Mouse (Mus musculus): ENCODE data around the gene Cox7b. TPM values are rescaled to one million over a fixed set of nuclear protein-coding genes. Genes with fewer than 3 reads are reported as not detected.
"Not testable (repeated sequence)": the region's sequence is repeated elsewhere in the genome, so short reads cannot be mapped to it uniquely, and the experiment has no call there.

The Cox7b gene
- polyA plus RNA-seq (2017; shearing (Covaris generic)): 100 to 1,000 TPM; 132 to 352 TPM

DNA sequence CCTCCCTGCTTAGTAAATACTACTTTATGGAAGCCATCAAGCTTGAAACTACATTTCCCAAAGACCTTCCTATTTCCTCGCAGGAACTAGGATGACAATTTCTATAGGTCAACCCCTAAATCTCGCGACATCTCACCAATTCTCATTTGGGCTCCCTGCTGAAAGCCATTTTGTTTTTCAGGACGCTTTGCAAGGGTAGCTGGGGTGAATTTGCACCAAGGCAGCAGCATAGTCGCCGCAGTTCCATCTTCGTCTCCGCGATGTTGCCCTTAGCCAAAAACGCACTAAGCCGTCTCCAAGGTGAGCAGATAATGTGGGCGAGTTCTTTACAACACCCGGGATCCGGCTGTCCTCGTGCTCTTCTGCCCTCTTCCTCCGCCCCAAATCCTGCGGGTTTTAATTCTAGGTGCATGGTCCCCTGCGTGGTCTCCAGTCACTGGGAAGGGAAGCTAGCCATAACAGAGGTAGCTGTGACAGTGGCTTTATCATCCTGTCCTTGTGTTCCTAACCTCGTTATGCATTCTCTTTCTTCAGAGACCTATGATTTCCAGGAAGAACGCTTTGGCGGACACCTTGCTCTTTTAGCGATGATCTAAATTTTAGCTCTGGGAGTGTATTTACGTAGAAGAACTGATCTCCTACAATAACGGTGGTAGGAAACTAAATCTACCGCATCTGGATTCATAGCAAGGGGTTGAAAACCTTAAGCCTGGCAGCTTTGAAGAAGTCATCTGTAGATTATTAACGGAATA is at the start of gene Cox7b:
Gene Cox7b (plus strand): TSS at position 130 of the 752 bp plus-strand sequence.
- peak; percentile 60 for ATAC-seq

DNA sequence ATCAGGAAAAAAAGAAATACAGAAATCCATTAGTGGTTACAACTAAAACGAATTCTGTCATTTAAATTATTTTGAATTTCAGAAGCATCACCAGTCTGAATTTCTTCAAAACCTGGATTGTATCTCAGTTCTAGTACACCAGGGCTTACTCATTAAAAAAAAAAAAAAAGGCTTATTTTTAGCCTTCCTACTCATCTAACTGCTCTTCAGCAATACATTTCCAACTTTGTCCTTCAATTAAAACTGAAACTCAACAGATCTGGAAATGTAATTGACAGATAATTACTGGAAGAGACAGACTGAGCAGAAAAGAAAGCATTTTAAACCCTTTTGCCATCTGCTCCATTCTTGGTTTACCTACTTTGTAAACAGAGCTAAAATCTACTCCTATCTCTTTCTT is 13.9 kb upstream of the Cox7b start:
- ATAC-seq: no peak

DNA sequence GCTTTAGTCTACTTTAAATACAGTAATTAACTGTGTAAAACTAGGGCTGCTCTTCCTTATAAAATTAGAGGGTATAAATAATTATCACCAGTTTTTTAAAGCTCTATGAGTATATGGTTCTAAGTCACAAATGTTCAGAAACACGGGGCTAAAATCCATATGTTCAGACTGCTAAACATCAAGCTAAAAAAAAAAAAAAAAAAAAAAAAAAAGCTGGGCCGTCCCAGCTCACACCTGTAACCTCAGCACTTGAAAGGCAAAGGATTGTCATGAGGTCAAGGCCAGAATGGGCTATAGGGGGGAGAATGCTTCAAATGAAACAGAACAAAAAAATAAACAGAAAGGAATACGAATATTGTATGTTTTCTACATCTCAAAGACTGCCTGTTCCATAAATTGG is 4.7 kb upstream of the Cox7b start:
- no peak for ATAC-seq

GRCm38 (mm10) chrX:106011465-106012159 is 3.9 kb upstream of the Cox7b start, which contains the start of gene Magt1:
Gene Magt1, minus strand, starts transcription at chrX:106011906.
- ATAC-seq: peak; percentile 84

DNA sequence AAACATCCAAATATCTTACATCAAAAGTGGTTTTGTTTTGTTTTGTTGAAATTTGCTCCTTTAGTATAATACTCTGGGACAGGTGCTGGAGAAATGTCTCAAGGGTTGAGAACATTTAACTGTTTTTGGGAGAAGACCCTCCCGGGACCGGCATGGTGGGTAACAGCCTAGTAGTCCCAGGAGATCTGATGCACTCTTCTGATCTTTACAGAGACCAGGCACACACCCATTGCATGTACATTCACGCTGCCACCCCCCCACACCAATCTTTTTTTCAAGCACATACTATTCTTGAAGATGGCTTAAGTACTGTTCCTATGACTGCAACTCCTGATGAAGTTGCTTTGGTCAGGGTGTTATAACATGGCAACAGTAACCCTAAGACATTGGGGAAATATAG is 2.9 kb upstream of the Cox7b start:
- ATAC-seq: no peak

GRCm38 (mm10) chrX:106013217-106013616 is 2.3 kb upstream of the Cox7b start:
- peak; percentile 27 for ATAC-seq

- not testable (repeated sequence) for ATAC-seq
Observed at GRCm38 (mm10) chrX:106014741-106015377, 641 bp upstream of the Cox7b start.

DNA sequence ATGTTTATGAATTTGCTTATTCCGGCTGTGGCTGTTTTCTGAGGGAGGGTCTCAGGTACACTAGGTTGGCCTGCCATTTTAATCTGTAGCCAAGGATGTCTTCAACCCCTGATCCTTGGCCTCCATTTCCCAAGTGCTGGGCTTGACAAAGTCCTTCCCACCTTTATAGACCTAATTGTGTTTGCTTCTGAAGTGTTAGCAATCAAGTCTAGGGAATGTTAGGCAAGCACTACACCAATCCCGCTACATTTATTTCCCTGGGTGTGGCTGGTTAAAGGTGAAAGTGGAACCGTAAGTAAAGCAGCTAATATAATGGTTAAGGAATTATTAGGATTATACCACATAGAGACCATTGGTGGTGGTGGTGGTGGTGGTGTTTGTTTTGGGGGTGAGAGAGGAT is 1.6 kb downstream of the Cox7b start:
- ATAC-seq: no peak

GRCm38 (mm10) chrX:106017516-106017915 is 2.0 kb downstream of the Cox7b start:
- ATAC-seq: no peak

GRCm38 (mm10) chrX:106026418-106027342 is 11.2 kb downstream of the Cox7b start, which contains the start of gene Atp7a:
Gene Atp7a, plus strand, starts transcription at chrX:106027276.
- peak; percentile 96 for ATAC-seq

DNA sequence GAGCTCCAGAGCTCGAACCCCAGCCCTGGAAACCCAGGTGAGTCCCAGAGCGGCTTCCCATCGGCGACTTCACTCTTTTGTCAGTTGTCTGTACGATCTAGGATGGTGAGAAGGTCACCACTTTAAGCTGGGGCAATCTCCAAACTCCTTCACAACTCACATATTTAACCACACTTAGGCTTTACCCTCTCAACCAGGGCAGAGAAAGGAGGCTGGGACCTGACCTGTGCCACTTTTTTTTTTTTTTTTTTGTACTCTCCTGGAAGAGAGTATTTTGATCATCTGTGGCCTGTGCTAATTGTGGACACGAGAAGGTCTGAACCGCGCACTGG is 11.8 kb downstream of the Cox7b start:
- ATAC-seq: peak; percentile 39

GRCm38 (mm10) chrX:106030176-106030575 is 14.7 kb downstream of the Cox7b start:
- ATAC-seq: no peak

DNA sequence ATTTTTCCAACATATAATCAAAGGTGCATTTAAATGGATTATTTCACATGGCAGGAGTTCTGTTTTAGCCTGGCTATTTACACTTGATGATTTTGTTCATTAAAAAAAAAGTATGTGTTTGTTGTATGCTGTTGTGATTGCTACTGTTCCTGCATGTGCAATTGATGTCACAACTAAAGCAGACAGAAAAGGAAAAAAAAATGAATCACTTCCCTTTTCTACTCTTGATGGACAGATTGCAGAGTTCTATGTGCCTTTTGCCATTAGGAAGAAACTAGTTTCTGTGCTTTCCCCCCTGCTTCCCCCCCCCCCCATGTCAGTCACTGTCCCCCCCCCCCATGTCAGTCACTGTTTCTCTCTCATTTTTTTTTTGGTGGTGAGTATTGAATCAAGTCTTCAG is 15.6 kb downstream of the Cox7b start:
- no peak for ATAC-seq

GRCm38 (mm10) chrX:106035727-106036126 is 20.2 kb downstream of the Cox7b start:
- ATAC-seq: no peak

- no peak for ATAC-seq
Observed at GRCm38 (mm10) chrX:106037185-106037752, 21.8 kb downstream of the Cox7b start.

GRCm38 (mm10) chrX:106043863-106044617 is 28.5 kb downstream of the Cox7b start:
- peak; percentile 86 for ATAC-seq

GRCm38 (mm10) chrX:106045455-106045854 is 30.0 kb downstream of the Cox7b start:
- ATAC-seq: no peak

GRCm38 (mm10) chrX:106045928-106046327 is 30.4 kb downstream of the Cox7b start:
- no peak for ATAC-seq

DNA sequence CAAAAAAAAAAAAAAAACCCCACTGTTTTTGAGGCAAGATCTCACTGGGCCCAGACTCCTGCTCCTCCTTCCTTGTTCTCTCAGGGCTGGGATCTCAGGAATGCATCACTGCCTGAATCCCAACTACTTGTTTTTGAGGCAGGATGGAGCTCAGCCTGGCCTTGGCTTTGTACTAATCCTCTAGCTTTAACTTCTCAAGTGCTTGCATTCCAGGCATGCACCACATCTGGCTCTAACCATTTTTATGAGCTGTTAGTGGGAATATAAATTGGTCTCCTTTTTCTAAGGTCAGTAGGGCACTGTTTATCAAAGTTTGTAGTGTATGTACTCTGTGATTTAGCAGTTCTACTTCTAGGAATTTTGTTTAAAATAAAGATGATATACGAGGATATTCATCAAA is 32.7 kb downstream of the Cox7b start:
- no peak for ATAC-seq

All from CD4-positive, CD25-positive, alpha-beta regulatory T cell, adult 4 months (primary cell).